Mouse (Mus musculus) left cerebral cortex, adult 18-20 months (tissue): ENCODE results near the gene Cyp2d11. TPM values are rescaled to one million over a fixed set of nuclear protein-coding genes. Genes with fewer than 3 reads are reported as not detected.
"Not testable (repeated sequence)": the region's sequence is repeated elsewhere in the genome, so short reads cannot be mapped to it uniquely, and the experiment has no call there.

ENCODE experiments used
- DNase-seq, 2 experiments: peaks; one replicate each; pipeline ENCODE4 v3.0.0; 2021 to 2022; ENCODE audit warnings: low spot score in 2 of 2, mixed read lengths in 1 of 2
- total RNA-seq, 2 experiments: library from RNA; stranded (reverse); gene quantifications; 2 replicates each; pipeline ENCODE4 v1.2.3; 2021

Gene Cyp2d11
- total RNA-seq, 2 experiments from 2014 or later = 0.35 TPM; not detected in 1

GRCm38 (mm10) chr15:82380714-82381062 is 13.1 kb downstream of the Cyp2d11 start:
- DNase-seq = no peak

DNA sequence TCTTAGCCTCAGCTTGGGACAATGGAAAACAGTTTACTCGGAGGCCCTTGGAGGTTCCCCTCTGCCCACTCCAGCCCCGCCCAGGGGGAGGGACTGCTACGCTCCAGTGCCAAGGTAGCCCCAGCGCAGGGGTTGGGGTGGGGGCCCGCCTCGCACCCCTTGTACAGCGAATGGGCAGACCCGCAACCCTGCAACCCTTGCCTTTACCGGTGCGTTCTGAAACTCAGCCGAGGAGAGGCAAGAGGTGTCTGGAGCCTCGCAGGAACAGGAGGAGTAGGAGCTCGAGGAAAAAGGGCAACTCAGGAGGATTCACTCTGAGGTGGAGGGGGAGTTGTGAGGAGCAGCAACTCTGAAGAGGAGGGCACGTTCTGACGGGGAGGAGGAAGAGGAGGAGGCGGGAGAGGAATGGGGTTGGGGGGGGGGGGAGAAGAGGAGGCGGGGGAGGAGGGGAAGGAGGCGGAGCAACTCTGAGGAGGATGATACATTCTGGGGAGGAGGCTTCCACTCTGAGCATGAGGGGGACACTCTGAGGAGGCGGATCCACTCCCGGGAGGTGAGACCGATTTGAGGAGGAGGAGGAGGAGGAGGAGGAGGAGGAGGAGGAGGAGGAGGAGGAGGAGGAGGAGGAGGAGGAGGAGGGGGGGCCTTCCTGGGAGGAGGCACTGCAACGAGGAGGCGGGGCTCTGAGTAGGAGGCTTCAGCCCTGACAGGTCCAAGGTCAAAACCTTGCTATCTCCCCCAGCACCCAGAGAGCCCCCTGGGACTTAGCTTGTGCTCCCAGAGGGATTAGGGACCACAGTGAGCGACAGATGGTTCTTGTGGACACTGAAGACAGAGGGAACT is 13.7 kb downstream of the Cyp2d11 start, which contains the start of gene Cyp2d22:
TSS of gene Cyp2d22 (minus strand) at position 390 of the 843 bp plus-strand sequence.
- no peak for DNase-seq

GRCm38 (mm10) chr15:82379511-82379870 is 14.3 kb downstream of the Cyp2d11 start:
- DNase-seq = no peak

- no peak for DNase-seq
Observed at GRCm38 (mm10) chr15:82378261-82379180, 15.3 kb downstream of the Cyp2d11 start.

- no peak for DNase-seq
Observed at GRCm38 (mm10) chr15:82377701-82378100, 16.1 kb downstream of the Cyp2d11 start.

DNA sequence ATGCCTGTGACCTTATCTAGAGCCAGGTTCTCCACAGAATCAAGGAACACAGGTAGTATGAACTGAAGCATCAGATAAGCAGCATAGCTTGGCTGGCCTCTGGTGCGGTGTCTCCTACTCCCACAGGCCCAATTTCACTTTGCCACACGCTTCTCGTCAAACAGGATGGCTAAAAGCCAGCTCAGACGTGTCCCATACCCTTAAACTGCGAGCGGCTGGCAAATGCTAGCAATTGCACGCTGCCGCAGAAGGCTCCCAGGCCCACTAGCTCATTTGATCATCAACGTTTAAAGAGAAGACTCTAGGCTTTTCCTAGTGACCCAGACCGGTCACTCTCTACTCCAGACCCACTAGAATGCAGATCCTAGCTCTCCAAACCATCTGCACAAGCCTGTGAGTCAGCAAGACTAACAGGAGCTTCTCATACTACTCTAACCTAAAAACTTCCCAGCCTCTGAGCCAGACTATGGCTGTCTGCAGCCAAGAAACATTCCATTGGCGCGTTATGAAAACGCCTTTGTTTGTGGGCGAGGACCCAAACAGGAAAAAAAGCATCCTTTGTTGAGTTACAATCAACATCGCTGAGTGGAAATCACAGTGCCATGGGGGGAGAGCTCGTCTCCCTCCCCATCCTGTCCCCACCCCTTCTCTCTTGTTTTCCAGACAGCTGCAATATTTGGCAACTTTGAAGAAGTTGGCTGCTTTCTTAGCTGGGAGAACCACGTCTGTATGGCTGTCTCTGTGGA is 17.3 kb downstream of the Cyp2d11 start:
- peak; percentile 32 to 56 for DNase-seq

GRCm38 (mm10) chr15:82375855-82376254 is 18.0 kb downstream of the Cyp2d11 start:
- no peak for DNase-seq

GRCm38 (mm10) chr15:82374437-82374836 is 19.4 kb downstream of the Cyp2d11 start:
- no peak for DNase-seq

GRCm38 (mm10) chr15:82372991-82373390 is 20.8 kb downstream of the Cyp2d11 start:
- no peak for DNase-seq

DNA sequence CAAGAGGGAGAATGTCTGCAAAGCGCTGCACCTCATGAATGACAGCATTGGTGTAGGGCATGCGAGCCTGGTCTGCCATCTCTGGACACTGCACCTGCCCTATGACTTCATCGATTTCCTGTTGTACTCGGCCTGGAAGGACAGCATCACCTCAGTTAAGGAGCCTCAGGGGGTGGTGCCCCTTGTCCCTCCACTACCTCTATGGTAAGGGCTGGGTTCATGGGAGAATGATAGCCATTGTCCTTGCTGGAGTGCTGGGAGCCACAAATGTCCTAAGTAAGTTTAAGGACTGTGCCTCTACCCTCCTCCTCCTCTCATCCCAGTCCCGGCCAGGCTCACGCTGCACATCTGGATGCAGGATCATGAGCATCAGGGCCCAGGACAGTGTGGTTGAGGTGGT is 21.4 kb downstream of the Cyp2d11 start:
- DNase-seq = no peak

DNA sequence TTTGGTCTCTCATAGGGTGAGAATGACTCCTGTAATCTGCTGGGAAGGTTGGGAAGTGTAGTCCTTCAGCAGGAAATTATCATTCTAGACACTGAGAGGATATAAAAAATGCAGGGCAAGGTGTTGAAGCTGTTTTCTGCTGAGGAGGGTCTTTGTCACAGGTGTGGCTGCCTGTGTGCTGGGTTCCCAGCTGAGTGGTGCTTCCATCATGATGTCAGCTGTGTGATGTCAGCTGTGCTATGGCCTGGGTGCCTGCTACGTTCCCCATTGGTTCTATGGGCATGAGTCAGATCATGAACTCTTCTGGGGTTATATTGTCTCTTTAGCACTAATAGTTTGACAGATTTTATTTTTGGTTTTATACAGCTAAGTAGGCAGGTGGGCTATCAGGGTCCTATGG is 25.0 kb downstream of the Cyp2d11 start:
- DNase-seq = no peak

DNA sequence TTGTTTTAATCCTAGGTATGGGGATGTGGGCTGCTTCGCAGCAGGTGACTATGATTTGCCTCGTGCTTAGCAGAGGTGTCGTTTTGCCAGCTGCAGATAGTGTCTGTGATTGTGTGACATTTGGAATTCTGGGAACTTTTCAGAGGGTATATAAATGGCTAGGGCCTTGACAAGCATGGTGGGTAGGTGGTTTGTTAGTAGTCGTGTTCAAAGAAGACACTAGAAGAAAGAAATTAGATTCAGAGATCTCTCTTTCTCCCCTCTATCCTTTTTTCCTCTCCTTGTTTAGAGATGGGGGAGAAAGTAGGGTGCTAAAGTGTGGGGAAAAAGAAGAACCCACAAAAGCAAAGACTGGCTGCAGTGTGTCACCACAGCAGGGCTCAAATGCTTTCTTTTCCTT is 25.7 kb downstream of the Cyp2d11 start:
- DNase-seq = no peak

DNA sequence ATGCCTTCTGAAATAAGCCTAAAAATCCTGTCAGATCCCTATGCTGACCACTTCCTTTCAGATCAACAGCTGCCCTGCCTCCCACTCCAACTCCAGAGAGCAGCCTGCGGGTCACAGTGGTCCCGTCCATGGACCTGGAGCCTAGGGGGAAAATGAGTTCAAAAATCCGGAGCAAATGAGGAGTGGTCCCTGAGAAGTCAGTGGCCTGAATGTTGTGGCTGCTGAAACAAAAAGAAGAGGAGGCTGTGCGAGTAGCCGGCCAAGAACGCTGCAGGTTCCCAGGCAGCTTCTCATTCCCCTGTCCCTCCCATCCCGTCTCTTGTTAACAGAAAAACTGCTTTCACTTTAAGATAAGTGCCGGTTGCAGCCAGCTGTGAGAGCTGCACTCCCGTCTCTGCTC is 29.3 kb downstream of the Cyp2d11 start:
- DNase-seq = not testable (repeated sequence)

DNA sequence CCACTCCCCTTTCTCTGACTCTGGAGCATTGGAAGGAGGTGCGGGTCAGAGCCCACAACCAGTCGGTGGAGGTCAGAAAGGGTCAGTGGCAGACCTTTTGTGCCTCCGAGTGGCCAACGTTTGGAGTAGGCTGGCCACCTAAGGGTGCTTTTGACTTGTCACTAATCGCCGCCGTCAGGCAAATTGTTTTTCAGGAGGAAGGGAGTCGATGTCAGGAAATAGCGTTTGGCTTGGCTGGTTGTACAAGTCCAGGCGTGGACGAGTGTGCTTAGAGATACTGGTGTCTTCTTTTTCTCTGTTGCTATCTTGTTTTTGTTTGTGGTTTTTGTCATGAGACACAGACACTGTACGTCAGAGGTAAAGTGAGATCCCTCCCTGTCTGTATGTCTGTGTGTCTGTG is 30.0 kb downstream of the Cyp2d11 start:
- DNase-seq = not testable (repeated sequence)

- no peak for DNase-seq
Observed at GRCm38 (mm10) chr15:82362234-82362633, 31.6 kb downstream of the Cyp2d11 start.

- no peak for DNase-seq
Observed at GRCm38 (mm10) chr15:82361459-82362018, 32.3 kb downstream of the Cyp2d11 start.

DNA sequence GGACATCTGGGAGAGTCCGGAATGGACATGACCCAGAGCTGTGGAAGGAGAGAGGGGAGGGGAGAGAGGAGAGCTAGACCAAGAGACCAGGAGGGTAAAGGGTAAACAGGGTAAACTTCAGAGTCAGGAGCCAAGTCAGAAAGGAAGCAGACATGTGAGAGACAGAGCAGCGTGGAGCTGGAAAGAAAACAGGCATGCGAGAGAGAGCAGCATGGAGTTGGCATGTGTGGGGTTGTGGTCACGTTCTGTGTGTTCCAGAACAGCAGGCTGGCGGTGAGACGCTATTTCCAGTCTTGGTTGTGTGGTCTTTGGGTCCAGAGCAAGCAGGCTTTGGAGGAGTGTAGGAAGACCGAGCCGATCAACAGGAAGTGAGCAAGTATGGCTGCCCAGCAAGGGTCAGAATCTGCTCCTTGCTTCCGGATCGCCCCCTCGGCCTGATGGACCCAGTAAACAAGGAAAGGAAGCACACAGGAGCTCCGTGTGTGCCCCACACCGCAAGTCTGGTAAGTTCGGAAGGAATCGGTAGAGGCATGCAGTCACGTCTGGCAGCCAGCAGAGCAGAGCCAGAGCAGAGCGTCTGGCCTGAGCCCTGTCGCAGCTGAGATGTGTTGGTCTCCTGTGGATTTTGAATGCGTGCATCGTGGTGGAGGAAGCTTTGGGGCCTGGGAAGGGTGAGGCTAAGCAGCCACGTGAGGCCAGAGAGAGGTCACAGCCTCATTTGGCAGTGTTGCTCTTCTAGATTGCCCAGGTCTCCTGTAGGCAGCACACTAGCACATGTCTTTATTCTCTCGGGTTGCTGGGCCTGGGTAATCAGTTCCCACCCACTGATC is 35.2 kb downstream of the Cyp2d11 start:
- DNase-seq = no peak

DNA sequence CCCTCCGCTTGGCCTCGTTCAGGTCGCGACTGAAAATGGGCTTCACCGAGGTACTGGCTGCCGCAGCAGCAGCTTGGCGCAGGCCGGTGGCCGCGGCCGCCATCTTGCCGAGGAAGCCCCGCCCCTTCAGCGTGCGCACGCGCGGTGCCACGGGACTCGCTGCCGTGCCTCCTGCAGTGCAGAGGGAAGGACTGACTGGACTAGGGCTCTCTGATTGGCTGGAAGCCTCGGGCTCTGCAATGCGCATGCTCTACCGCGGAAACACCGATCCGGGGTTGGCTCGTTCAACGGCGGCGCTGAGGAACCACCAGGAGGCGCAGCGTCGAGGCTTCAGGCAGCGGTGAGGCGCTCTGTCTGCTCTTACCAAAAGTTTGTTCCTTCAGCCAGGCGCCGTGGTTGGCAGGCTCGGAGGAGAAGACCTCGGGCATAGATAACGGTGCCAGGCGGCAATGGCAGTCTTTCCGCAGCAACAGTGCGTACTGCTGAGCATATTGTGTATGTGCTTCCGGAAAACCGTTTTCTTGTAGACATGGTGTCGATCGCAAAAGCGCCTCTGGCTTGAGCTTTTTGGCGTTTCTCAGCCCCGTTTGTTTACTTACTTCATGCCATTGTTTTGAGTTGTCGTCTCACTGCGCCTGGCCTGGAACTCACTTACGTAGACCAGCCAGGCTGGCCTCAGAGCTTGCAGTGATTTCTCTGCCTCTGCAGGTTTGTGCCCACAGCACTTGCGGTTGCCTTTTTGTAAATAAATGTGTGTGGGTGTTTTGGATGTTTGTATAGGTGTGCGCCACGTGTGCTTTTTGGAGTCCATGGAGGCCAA is 39.5 kb downstream of the Cyp2d11 start, which contains the start of gene Ndufa6:
TSS of gene Ndufa6 (minus strand) at position 197 of the 820 bp plus-strand sequence.
- peak; percentile 97 to 98 for DNase-seq

GRCm38 (mm10) chr15:82353745-82354113 is 40.1 kb downstream of the Cyp2d11 start:
- no peak for DNase-seq
